Mouse (Mus musculus) heart, adult 9 months (tissue): ENCODE measurements around the gene Foxm1.

Source experiments
- DNase-seq, 2 experiments: peaks; one replicate each; pipeline ENCODE4 v3.0.0; 2022; ENCODE audit warnings: low spot score in 2 of 2

The Foxm1 gene

DNA sequence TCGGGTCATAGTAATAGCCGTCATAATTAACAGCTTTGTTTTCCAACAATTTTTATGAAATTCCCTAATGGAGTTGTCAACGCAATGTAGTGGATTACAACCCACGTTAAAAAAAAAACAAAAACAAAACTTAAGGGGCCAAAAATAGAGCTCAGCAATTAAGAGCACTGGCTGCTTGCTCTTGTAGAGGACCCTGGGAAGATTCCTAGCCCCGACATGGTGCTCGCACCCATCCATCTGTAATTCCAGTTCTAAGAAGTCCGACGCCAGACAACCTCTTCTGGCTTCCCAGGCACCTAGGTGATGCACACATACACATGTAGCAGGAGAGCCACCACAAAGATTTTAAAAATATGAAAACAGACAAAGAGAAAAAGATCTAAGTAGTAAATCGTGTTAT lies 62.3 kb downstream of the Foxm1 start:
- DNase-seq: no peak
